Mouse (Mus musculus): ENCODE data around the gene Smg6.

Smg6 gene

GRCm38 (mm10) chr11:75054878-75055214 lies 129.2 kb downstream of the Smg6 start:
- in situ Hi-C loops (cut with MboI; ENCODE audit: low pct_unique_long_range_greater_than_20kb in 1 of 2, low sequenced_read_pairs in 2 of 2, unreplicated experiment in 1 of 2) = no loop called here

- in situ Hi-C loops (cut with MboI; ENCODE audit: low pct_unique_long_range_greater_than_20kb in 1 of 2, low sequenced_read_pairs in 2 of 2, unreplicated experiment in 1 of 2) = no loop called here
Measured at GRCm38 (mm10) chr11:75062650-75063049, 137.0 kb downstream of the Smg6 start.

GRCm38 (mm10) chr11:75064266-75064665 lies 138.6 kb downstream of the Smg6 start:
- in situ Hi-C loops (cut with MboI; ENCODE audit: low pct_unique_long_range_greater_than_20kb in 1 of 2, low sequenced_read_pairs in 2 of 2, unreplicated experiment in 1 of 2) = no loop called here

GRCm38 (mm10) chr11:75071352-75071751 lies 145.7 kb downstream of the Smg6 start:
- in situ Hi-C loops (cut with MboI; ENCODE audit: low pct_unique_long_range_greater_than_20kb in 1 of 2, low sequenced_read_pairs in 2 of 2, unreplicated experiment in 1 of 2) = no loop called here

GRCm38 (mm10) chr11:75072932-75073625 lies 147.5 kb downstream of the Smg6 start:
- in situ Hi-C loops (cut with MboI; ENCODE audit: low pct_unique_long_range_greater_than_20kb in 1 of 2, low sequenced_read_pairs in 2 of 2, unreplicated experiment in 1 of 2) = no loop called here

- in situ Hi-C loops (cut with MboI; ENCODE audit: low pct_unique_long_range_greater_than_20kb in 1 of 2, low sequenced_read_pairs in 2 of 2, unreplicated experiment in 1 of 2) = no loop called here
Measured at GRCm38 (mm10) chr11:75073696-75074095, 148.1 kb downstream of the Smg6 start.

- in situ Hi-C loops (cut with MboI; ENCODE audit: low pct_unique_long_range_greater_than_20kb in 1 of 2, low sequenced_read_pairs in 2 of 2, unreplicated experiment in 1 of 2) = no loop called here
Measured at GRCm38 (mm10) chr11:75074543-75074942, 148.9 kb downstream of the Smg6 start.

- in situ Hi-C loops (cut with MboI; ENCODE audit: low pct_unique_long_range_greater_than_20kb in 1 of 2, low sequenced_read_pairs in 2 of 2, unreplicated experiment in 1 of 2) = no loop called here
Measured at GRCm38 (mm10) chr11:75078616-75079015, 153.0 kb downstream of the Smg6 start.

- in situ Hi-C loops (cut with MboI; ENCODE audit: low pct_unique_long_range_greater_than_20kb in 1 of 2, low sequenced_read_pairs in 2 of 2, unreplicated experiment in 1 of 2) = no loop called here
Measured at GRCm38 (mm10) chr11:75083031-75083430, 157.4 kb downstream of the Smg6 start.

- in situ Hi-C loops (cut with MboI; ENCODE audit: low pct_unique_long_range_greater_than_20kb in 1 of 2, low sequenced_read_pairs in 2 of 2, unreplicated experiment in 1 of 2) = no loop called here
Measured at GRCm38 (mm10) chr11:75092159-75092558, 166.5 kb downstream of the Smg6 start.

GRCm38 (mm10) chr11:75092656-75093055 lies 167.0 kb downstream of the Smg6 start:
- in situ Hi-C loops (cut with MboI; ENCODE audit: low pct_unique_long_range_greater_than_20kb in 1 of 2, low sequenced_read_pairs in 2 of 2, unreplicated experiment in 1 of 2) = no loop called here

- in situ Hi-C loops (cut with MboI; ENCODE audit: low pct_unique_long_range_greater_than_20kb in 1 of 2, low sequenced_read_pairs in 2 of 2, unreplicated experiment in 1 of 2) = no loop called here
Measured at GRCm38 (mm10) chr11:75094759-75095158, 169.1 kb downstream of the Smg6 start.

GRCm38 (mm10) chr11:75102763-75103339 lies 177.2 kb downstream of the Smg6 start:
- in situ Hi-C loops (cut with MboI; ENCODE audit: low pct_unique_long_range_greater_than_20kb in 1 of 2, low sequenced_read_pairs in 2 of 2, unreplicated experiment in 1 of 2) = no loop called here

- in situ Hi-C loops (cut with MboI; ENCODE audit: low pct_unique_long_range_greater_than_20kb in 1 of 2, low sequenced_read_pairs in 2 of 2, unreplicated experiment in 1 of 2) = no loop called here
Measured at GRCm38 (mm10) chr11:75106614-75107013, 181.0 kb downstream of the Smg6 start.

GRCm38 (mm10) chr11:75108909-75109308 lies 183.3 kb downstream of the Smg6 start:
- in situ Hi-C loops (cut with MboI; ENCODE audit: low pct_unique_long_range_greater_than_20kb in 1 of 2, low sequenced_read_pairs in 2 of 2, unreplicated experiment in 1 of 2) = no loop called here

GRCm38 (mm10) chr11:75116379-75116778 lies 190.8 kb downstream of the Smg6 start:
- in situ Hi-C loops (cut with MboI; ENCODE audit: low pct_unique_long_range_greater_than_20kb in 1 of 2, low sequenced_read_pairs in 2 of 2, unreplicated experiment in 1 of 2) = no loop called here

- in situ Hi-C loops (cut with MboI; ENCODE audit: low pct_unique_long_range_greater_than_20kb in 1 of 2, low sequenced_read_pairs in 2 of 2, unreplicated experiment in 1 of 2) = no loop called here
Measured at GRCm38 (mm10) chr11:75118141-75118540, 192.5 kb downstream of the Smg6 start.

- in situ Hi-C loops (cut with MboI; ENCODE audit: low pct_unique_long_range_greater_than_20kb in 1 of 2, low sequenced_read_pairs in 2 of 2, unreplicated experiment in 1 of 2) = no loop called here
Measured at GRCm38 (mm10) chr11:75119298-75119697, 193.7 kb downstream of the Smg6 start.

- in situ Hi-C loops (cut with MboI; ENCODE audit: low pct_unique_long_range_greater_than_20kb in 1 of 2, low sequenced_read_pairs in 2 of 2, unreplicated experiment in 1 of 2) = no loop called here
Measured at GRCm38 (mm10) chr11:75119841-75120240, 194.2 kb downstream of the Smg6 start.

GRCm38 (mm10) chr11:75121348-75121747 lies 195.7 kb downstream of the Smg6 start:
- in situ Hi-C loops (cut with MboI; ENCODE audit: low pct_unique_long_range_greater_than_20kb in 1 of 2, low sequenced_read_pairs in 2 of 2, unreplicated experiment in 1 of 2) = no loop called here

Data from mouse embryonic stem cell (cell line).